Mouse (Mus musculus) heart, embryonic 16.5 days (tissue): ENCODE measurements at regions not wholly inside any gene's neighbourhood (a gene's known extent, or its start where the extent isn't known, plus 50 kb on each side); places are given as distances from the start of the nearest gene placed in this dataset.

Experiments used
- ATAC-seq: fragments of 200-750 bp; cut with Nextera tagmentation; replicated peaks from 2 replicates; pipeline ENCODE4 v1.8.0; 2017; ENCODE audit warnings: moderate number of reproducible peaks; ENCODE audit not compliant: insufficient read depth, low FRiP score; ENCODE audit errors: extremely low read depth
- H3K27ac ChIP-seq: fragments of 300-500 bp; sonication (generic); 2 replicates; pipeline ENCODE4 v1.5.1; 2014; ENCODE audit warnings: mild to moderate bottlenecking, low read length, control low read depth, moderate library complexity
- H3K27me3 ChIP-seq: fragments of 300-500 bp; sonication (generic); 2 replicates; pipeline ENCODE4 v1.6.1; 2014; ENCODE audit warnings: low read length, mixed read lengths; ENCODE audit not compliant: control insufficient read depth, insufficient read depth
- H3K36me3 ChIP-seq: fragments of 300-500 bp; sonication (generic); 2 replicates; pipeline ENCODE4 v1.6.1; 2014; ENCODE audit not compliant: control insufficient read depth, insufficient read depth
- H3K4me1 ChIP-seq: fragments of 300-500 bp; sonication (generic); 2 replicates; pipeline ENCODE4 v1.6.1; 2014; ENCODE audit warnings: low read length, mixed read lengths; ENCODE audit not compliant: control insufficient read depth, insufficient read depth
- H3K4me2 ChIP-seq: fragments of 300-500 bp; sonication (generic); 2 replicates; pipeline ENCODE4 v1.6.1; 2014; ENCODE audit warnings: low read depth, mild to moderate bottlenecking, control low read depth, low read length
- H3K4me3 ChIP-seq: fragments of 300-500 bp; sonication (generic); 2 replicates; pipeline ENCODE4 v1.5.1; 2014; ENCODE audit warnings: mild to moderate bottlenecking, control low read depth, low read length
- H3K9ac ChIP-seq: fragments of 300-500 bp; sonication (generic); 2 replicates; pipeline ENCODE4 v1.6.1; 2014; ENCODE audit warnings: low read length, control low read depth
- H3K9me3 ChIP-seq: fragments of 300-500 bp; sonication (generic); replicated peaks from 2 replicates; pipeline ENCODE4 v1.6.1; 2016; ENCODE audit warnings: low read length; ENCODE audit not compliant: control insufficient read depth
- WGBS: fragments of 180-500 bp; shearing (Covaris S2); extraction: QIAGEN DNeasy Blood & Tissue Kit; methylation state at CpG from one replicate; pipeline ENCODE4 v1.1.7; 2014; 5-methylcytosine and 5-hydroxymethylcytosine counted together

- H3K9ac ChIP-seq: no peak overlapping the region
- peaks cover 5% of the 10 kb centered on the region; the same call in 1 of the 2 replicates for H3K4me1 ChIP-seq
- peak overlapping the region; percentile 37 for H3K4me2 ChIP-seq
Observed at GRCm38 (mm10) chr6:52368734-52369412, 55.6 kb downstream of the Evx1 start.

DNA sequence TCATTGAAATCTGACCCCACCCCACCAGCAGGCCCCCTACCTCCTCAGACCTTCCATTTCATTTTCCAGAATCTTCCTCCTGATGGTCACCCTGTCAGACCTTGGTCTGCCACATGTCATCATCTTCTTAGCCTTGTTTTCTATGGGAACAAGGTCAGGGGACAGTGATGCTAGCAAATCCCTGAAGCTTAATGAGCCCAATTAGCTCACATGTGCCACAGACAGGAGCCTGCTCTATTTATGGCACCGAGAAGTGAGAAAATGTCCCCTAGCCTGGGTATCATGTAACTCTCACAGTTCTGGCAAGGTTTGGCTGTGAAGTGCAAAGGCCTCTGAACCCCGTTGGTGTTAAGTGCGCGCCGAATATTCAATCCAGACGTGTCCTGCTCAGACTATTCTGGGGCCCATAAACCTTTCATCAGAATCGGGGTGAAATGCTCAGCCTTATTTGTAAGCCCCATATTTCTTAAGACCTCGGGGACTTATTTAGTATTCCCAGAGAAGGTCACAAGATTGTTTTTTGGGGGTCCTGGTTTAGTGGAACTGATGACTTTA lies 57.6 kb downstream of the Evx1 start:
- Histone ChIP-seq H3K9ac (no peak overlapping the region), H3K4me2 (no peak overlapping the region), H3K4me3 (no peak overlapping the region), H3K27me3 (no peaks in the 10 kb centered on the region), H3K9me3 (no peaks in the 10 kb centered on the region), H3K27ac (no peak overlapping the region), H3K4me1 (peaks cover 5% of the 10 kb centered on the region; the same call in 1 of the 2 replicates), H3K36me3 (no peaks in the 10 kb centered on the region)
- ATAC-seq: no peak
- 70% methylated on average over 8 of the region's 8 CpGs for WGBS

More at GRCm38 (mm10) chr6:52368734-52369412, 55.6 kb downstream of the Evx1 start:
- Histone ChIP-seq H3K4me3 (no peak overlapping the region), H3K27ac (no peak overlapping the region), H3K36me3 (no peaks in the 10 kb centered on the region), H3K27me3 (no peaks in the 10 kb centered on the region), H3K9me3 (no peaks in the 10 kb centered on the region)
- 26% methylated on average over 12 of the region's 12 CpGs for WGBS
- ATAC-seq: no peak

DNA sequence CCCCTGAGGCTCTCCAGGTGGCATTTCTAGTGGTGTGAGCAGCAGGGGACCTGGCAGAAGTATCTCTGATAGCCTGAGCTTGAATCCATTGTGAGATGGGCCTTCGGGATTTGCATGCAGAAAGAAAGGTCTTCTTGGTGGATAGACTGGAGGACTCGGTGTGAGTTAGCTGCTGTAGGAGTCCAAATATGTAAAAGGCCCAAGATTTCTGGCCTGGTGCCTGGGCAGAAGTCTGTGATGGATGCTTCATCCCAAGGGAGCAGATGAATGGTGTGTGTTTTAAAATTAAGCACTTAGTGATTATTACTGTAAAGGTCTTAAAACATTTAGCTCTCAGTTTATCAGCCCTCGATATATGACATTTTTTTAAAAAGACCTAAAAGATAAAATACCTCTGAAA lies 65.8 kb downstream of the Evx1 start:
- Histone ChIP-seq H3K9ac (no peak overlapping the region), H3K4me2 (no peak overlapping the region), H3K27ac (no peak overlapping the region), H3K9me3 (no peaks in the 10 kb centered on the region), H3K4me1 (no peaks in the 10 kb centered on the region), H3K27me3 (no peaks in the 10 kb centered on the region), H3K36me3 (no peaks in the 10 kb centered on the region), H3K4me3 (no peak overlapping the region)
- no peak for ATAC-seq
- 62% methylated on average over 3 of the region's 3 CpGs for WGBS

- Histone ChIP-seq H3K36me3 (no peaks in the 10 kb centered on the region), H3K4me1 (no peaks in the 10 kb centered on the region), H3K9ac (no peak overlapping the region), H3K9me3 (no peaks in the 10 kb centered on the region), H3K4me2 (no peak overlapping the region), H3K4me3 (no peak overlapping the region), H3K27me3 (no peaks in the 10 kb centered on the region), H3K27ac (no peak overlapping the region)
- 56% methylated on average over 5 of the region's 5 CpGs for WGBS
- ATAC-seq: no peak
Observed at GRCm38 (mm10) chr6:52379588-52379987, 66.3 kb downstream of the Evx1 start.

DNA sequence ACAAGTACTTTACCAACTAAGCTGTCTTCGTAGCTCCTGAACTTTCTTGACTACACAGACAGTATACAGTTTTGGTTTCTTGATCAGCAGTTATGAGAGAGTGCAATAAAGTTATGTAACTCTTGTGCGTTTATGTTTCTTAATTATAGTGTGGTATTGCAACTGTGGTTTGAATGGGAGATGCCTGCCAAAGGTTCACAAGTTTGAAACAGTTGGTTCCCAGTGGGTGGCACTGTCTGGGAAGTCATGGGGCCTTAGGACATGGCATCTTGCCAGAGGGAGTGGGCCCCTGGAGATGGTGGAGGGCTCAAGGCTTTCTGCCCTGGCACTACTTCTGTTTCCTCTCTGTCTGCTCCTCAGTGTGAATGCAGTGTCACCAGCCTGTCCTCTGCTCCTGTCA lies 71.7 kb downstream of the Evx1 start:
- H3K27ac ChIP-seq: no peak overlapping the region
- H3K36me3 ChIP-seq: no peaks in the 10 kb centered on the region
- H3K9ac ChIP-seq: no peak overlapping the region
- no peak for ATAC-seq
- no peaks in the 10 kb centered on the region for H3K4me1 ChIP-seq
- 87% methylated on average over 2 of the region's 2 CpGs for WGBS
- H3K9me3 ChIP-seq: no peaks in the 10 kb centered on the region; the same call in 1 of the 2 replicates
- no peak overlapping the region for H3K4me2 ChIP-seq
- no peak overlapping the region for H3K4me3 ChIP-seq
- H3K27me3 ChIP-seq: no peaks in the 10 kb centered on the region

DNA sequence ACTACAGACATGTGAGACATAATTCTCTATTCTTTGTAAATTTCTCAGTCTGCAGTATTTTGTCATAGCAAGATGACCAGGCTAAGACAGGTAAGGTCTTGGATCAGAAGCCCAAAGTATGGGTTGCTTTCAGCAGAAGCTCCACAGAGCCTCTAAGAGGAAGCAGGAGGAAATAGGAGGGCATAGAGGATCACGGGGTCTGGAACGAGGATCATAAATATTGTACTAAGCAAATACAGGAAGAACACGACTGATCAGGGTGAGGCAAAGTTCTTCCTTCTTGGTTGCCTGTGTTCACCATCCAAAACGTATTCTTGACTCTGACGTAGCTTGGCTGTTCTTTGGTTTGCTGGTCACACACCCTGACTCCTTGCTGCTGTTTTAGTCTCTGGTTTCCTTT lies 88.1 kb downstream of the Evx1 start:
- H3K4me2 ChIP-seq: no peak overlapping the region

GRCm38 (mm10) chr6:52409991-52410390 lies 96.7 kb downstream of the Evx1 start:
- H3K4me1 ChIP-seq: no peaks in the 10 kb centered on the region
- ATAC-seq: no peak
- 89% methylated on average over 4 of the region's 4 CpGs for WGBS
- no peaks in the 10 kb centered on the region for H3K36me3 ChIP-seq
- H3K27ac ChIP-seq: no peak overlapping the region
- no peak overlapping the region for H3K4me3 ChIP-seq
- 0 out of 2 replicates have a peak, but pooled peaks cover 2% of the 10 kb centered on the region for H3K9me3 ChIP-seq
- H3K9ac ChIP-seq: no peak overlapping the region
- no peak overlapping the region for H3K4me2 ChIP-seq
- H3K27me3 ChIP-seq: no peaks in the 10 kb centered on the region

More for the DNA sequence above, 88.1 kb downstream of the Evx1 start:
- no peaks in the 10 kb centered on the region for H3K9me3 ChIP-seq
- H3K27me3 ChIP-seq: no peaks in the 10 kb centered on the region
- no peaks in the 10 kb centered on the region for H3K36me3 ChIP-seq
- 67% methylated on average over 5 of the region's 5 CpGs for WGBS
- H3K27ac ChIP-seq: no peak overlapping the region
- no peak for ATAC-seq
- no peak overlapping the region for H3K9ac ChIP-seq
- no peaks in the 10 kb centered on the region for H3K4me1 ChIP-seq
- no peak overlapping the region for H3K4me3 ChIP-seq

DNA sequence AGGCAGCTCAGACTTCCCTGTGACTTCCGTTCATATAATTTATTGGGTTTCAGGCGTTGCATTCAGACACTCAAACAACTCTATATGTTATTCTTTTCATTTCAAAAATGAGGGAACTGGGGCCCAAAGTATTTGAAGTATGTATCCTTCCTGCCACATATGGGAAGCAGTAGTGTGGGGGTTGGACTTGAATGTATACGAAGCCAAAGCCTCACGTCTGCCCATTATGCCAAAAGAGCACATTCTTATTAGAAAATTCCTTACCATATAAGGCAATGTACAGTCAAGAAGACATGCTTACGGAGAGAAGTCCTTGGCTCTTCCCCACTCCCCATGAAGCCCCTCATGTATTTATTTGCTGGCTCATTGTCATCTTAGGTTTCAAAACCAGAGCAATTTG lies 97.4 kb downstream of the Evx1 start:
- Histone ChIP-seq H3K9ac (no peak overlapping the region), H3K4me3 (no peak overlapping the region), H3K27ac (no peak overlapping the region), H3K9me3 (0 out of 2 replicates have a peak, but pooled peaks cover 2% of the 10 kb centered on the region), H3K4me1 (no peaks in the 10 kb centered on the region), H3K27me3 (no peaks in the 10 kb centered on the region), H3K36me3 (no peaks in the 10 kb centered on the region), H3K4me2 (no peak overlapping the region)
- 67% methylated on average over 5 of the region's 5 CpGs for WGBS
- no peak for ATAC-seq

DNA sequence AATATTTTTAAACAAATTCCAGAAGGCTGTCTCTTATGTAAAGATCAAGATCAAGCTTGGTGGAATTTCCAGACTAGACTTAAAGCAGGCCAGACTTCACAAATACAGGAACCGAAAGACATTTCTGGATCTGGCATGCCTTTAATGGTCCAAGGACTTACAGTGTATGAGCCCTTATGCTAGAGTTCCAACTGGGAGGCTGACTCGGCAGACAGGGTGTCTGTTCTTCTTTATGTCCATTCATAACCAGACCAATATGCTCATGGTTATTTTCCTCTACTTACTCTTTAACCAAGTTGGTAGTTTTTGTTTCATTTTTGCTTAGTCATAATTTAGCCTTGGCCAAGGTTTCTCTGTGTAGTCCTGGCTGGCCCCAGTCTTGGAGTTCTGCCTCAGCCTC lies 98.0 kb downstream of the Evx1 start:
- no peak for ATAC-seq
- Histone ChIP-seq H3K9ac (no peak overlapping the region), H3K27me3 (no peaks in the 10 kb centered on the region), H3K36me3 (no peaks in the 10 kb centered on the region), H3K27ac (no peak overlapping the region), H3K4me1 (peaks cover 1% of the 10 kb centered on the region; the same call in 1 of the 2 replicates), H3K4me3 (no peak overlapping the region), H3K4me2 (no peak overlapping the region), H3K9me3 (0 out of 2 replicates have a peak, but pooled peaks cover 2% of the 10 kb centered on the region)
- 87% methylated on average over 2 of the region's 2 CpGs for WGBS
